Mouse (Mus musculus): ENCODE measurements around the gene Zfp992. TPM values are rescaled to one million over a fixed set of nuclear protein-coding genes. Genes with fewer than 3 reads are reported as not detected.
"Not testable (repeated sequence)": the region's sequence is repeated elsewhere in the genome, so short reads cannot be mapped to it uniquely, and the experiment has no call there.

Gene Zfp992
- total RNA-seq, 4 experiments from 2014 or later = 2.5 to 3.6 (median 3.3) TPM

- DNase-seq (ENCODE audit: low spot score in 2 of 2) = not testable (repeated sequence)
These were observed 26.2 kb downstream of the Zfp992 start for GRCm38 (mm10) chr4:146474716-146475676.

GRCm38 (mm10) chr4:146476260-146476659, 27.4 kb downstream of the Zfp992 start:
- DNase-seq (ENCODE audit: low spot score in 2 of 2) = not testable (repeated sequence)

GRCm38 (mm10) chr4:146476959-146477358, 28.1 kb downstream of the Zfp992 start:
- not testable (repeated sequence) for DNase-seq (ENCODE audit: low spot score in 2 of 2)

- not testable (repeated sequence) for DNase-seq (ENCODE audit: low spot score in 2 of 2)
These were observed 31.7 kb downstream of the Zfp992 start for GRCm38 (mm10) chr4:146480376-146481096.

GRCm38 (mm10) chr4:146482546-146482945, 33.7 kb downstream of the Zfp992 start:
- DNase-seq (ENCODE audit: low spot score in 2 of 2) = not testable (repeated sequence)

- not testable (repeated sequence) for DNase-seq (ENCODE audit: low spot score in 2 of 2)
These were observed 34.9 kb downstream of the Zfp992 start for GRCm38 (mm10) chr4:146483571-146484280.

- not testable (repeated sequence) for DNase-seq (ENCODE audit: low spot score in 2 of 2)
These were observed 35.9 kb downstream of the Zfp992 start for GRCm38 (mm10) chr4:146484676-146485075.

- not testable (repeated sequence) for DNase-seq (ENCODE audit: low spot score in 2 of 2)
These were observed 36.5 kb downstream of the Zfp992 start for GRCm38 (mm10) chr4:146485183-146485939.

GRCm38 (mm10) chr4:146486753-146487152, 37.9 kb downstream of the Zfp992 start:
- DNase-seq (ENCODE audit: low spot score in 2 of 2) = not testable (repeated sequence)

GRCm38 (mm10) chr4:146489196-146489595, 40.4 kb downstream of the Zfp992 start:
- not testable (repeated sequence) for DNase-seq (ENCODE audit: low spot score in 2 of 2)

GRCm38 (mm10) chr4:146491993-146492392, 43.2 kb downstream of the Zfp992 start:
- not testable (repeated sequence) for DNase-seq (ENCODE audit: low spot score in 2 of 2)

GRCm38 (mm10) chr4:146492439-146492838, 43.6 kb downstream of the Zfp992 start:
- DNase-seq (ENCODE audit: low spot score in 2 of 2) = no peak

- no peak for DNase-seq (ENCODE audit: low spot score in 2 of 2)
These were observed 44.0 kb downstream of the Zfp992 start for GRCm38 (mm10) chr4:146492851-146493250.

- not testable (repeated sequence) for DNase-seq (ENCODE audit: low spot score in 2 of 2)
These were observed 44.6 kb downstream of the Zfp992 start for GRCm38 (mm10) chr4:146493319-146493907.

GRCm38 (mm10) chr4:146494980-146495379, 46.2 kb downstream of the Zfp992 start:
- DNase-seq (ENCODE audit: low spot score in 2 of 2) = no peak

- not testable (repeated sequence) for DNase-seq (ENCODE audit: low spot score in 2 of 2)
These were observed 49.0 kb downstream of the Zfp992 start for GRCm38 (mm10) chr4:146497695-146498275.

- DNase-seq (ENCODE audit: low spot score in 2 of 2) = not testable (repeated sequence)
These were observed 52.9 kb downstream of the Zfp992 start, which contains the start of gene Zfp981 for GRCm38 (mm10) chr4:146501727-146502126. TSS of gene Zfp981 (plus strand) at chr4:146502027.

- not testable (repeated sequence) for DNase-seq (ENCODE audit: low spot score in 2 of 2)
These were observed 60.2 kb downstream of the Zfp992 start for GRCm38 (mm10) chr4:146509029-146509428.

GRCm38 (mm10) chr4:146511871-146512270, 63.0 kb downstream of the Zfp992 start:
- not testable (repeated sequence) for DNase-seq (ENCODE audit: low spot score in 2 of 2)

GRCm38 (mm10) chr4:146516474-146516873, 67.7 kb downstream of the Zfp992 start:
- DNase-seq (ENCODE audit: low spot score in 2 of 2) = no peak
